Mouse (Mus musculus): ENCODE data around the gene Mgst2.

DNA sequence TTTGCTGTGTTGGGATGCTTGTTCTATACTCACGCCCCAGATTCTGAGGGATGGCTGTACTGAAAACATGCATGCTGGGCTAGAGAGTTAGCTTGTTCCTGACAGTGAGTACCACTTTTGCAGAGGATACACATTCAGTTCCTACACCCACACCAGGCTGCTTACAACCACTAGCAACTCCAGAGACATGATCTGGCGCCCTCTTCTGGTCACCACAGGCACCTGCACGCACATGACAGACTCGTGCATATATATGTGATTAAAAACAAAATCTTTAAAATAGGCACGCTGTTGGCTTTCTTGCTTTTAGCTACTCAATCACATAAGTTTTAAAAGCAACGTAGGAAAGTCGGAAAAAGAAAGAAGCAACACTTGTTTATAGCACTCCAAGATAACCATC lies 45.1 kb downstream of the Mgst2 start:
- TF ChIP-seq CTCF (conservative IDR thresholded peaks at IDR 0.05; ENCODE audit: low read length) (peak; percentile 91), NANOG (IDR thresholded peaks at IDR 0.05; ENCODE audit: borderline replicate concordance, low read length) (no peak), POU5F1 (IDR thresholded peaks at IDR 0.05; ENCODE audit: borderline replicate concordance, low read length) (no peak)

Measured in E14TG2a.4 (cell line).